Mouse (Mus musculus) effector memory CD4-positive, alpha-beta T cell, adult 7 months (primary cell): Measurements from ENCODE around the gene Gzf1. TPM values are rescaled to one million over a fixed set of nuclear protein-coding genes. Genes with fewer than 3 reads are reported as not detected.

Experiments used
- polyA plus RNA-seq: library from polyadenylated mRNA; unstranded; fragments of 100-300 nt; shearing (Covaris generic); gene quantifications from one replicate; pipeline ENCODE4 v1.2.1, GENCODE M21; 2017

Gzf1 gene
- polyA plus RNA-seq = 5.1 TPM

GRCm38 (mm10) chr2:148680775-148681291, at the start of gene Gzf1:
Gene Gzf1 (plus strand): TSS chr2:148681023.

GRCm38 (mm10) chr2:148672199-148673096, 8.4 kb upstream of the Gzf1 start, which contains the start of gene Nxt1:
Gene Nxt1 (plus strand): TSS chr2:148672601.

GRCm38 (mm10) chr2:148732327-148733000, 51.6 kb downstream of the Gzf1 start, which contains the start of gene Napb:
Gene Napb (minus strand): TSS chr2:148732467.

Other genes with a start within 250 kb of the Gzf1 start
- gene Cd93, start 237.5 kb upstream of the Gzf1 start, polyA plus RNA-seq = 0.40 TPM
- gene Nxt1, start 8.4 kb upstream of the Gzf1 start, polyA plus RNA-seq = 40.3 TPM
- 1.2 TPM for gene Napb, start 51.4 kb downstream of the Gzf1 start, polyA plus RNA-seq
- gene Cstl1, start 69.3 kb downstream of the Gzf1 start, polyA plus RNA-seq = not detected
- not detected for gene Cst11, start 90.5 kb downstream of the Gzf1 start, polyA plus RNA-seq
- 0.67 TPM for gene 8030411F24Rik, start 101.0 kb downstream of the Gzf1 start, polyA plus RNA-seq
- not detected for gene Cst12, start 108.3 kb downstream of the Gzf1 start, polyA plus RNA-seq
- not detected for gene Cst8, start 117.8 kb downstream of the Gzf1 start, polyA plus RNA-seq
- not detected for gene Cst13, start 139.1 kb downstream of the Gzf1 start, polyA plus RNA-seq
- gene Cst9, start 154.1 kb downstream of the Gzf1 start, polyA plus RNA-seq = not detected
- gene 9230104L09Rik, start 184.0 kb downstream of the Gzf1 start, polyA plus RNA-seq = not detected
- gene Cst3, start 194.7 kb downstream of the Gzf1 start, polyA plus RNA-seq = 90.0 TPM